Mouse (Mus musculus) liver, postnatal 0 days (tissue): Measurements from ENCODE around the gene Ifi208. TPM values are rescaled to one million over a fixed set of nuclear protein-coding genes. Genes with fewer than 3 reads are reported as not detected.

ENCODE experiments used
- ATAC-seq: fragments of 200-750 bp; cut with Nextera tagmentation; 2 replicates; pipeline ENCODE4 v1.8.0; 2017; ENCODE audit warnings: mild to moderate bottlenecking, moderate library complexity
- DNase-seq: peaks from one replicate; pipeline ENCODE4 v3.0.0-alpha.2; 2016
- H3K27ac ChIP-seq: fragments of 300-500 bp; sonication (generic); 2 replicates; pipeline ENCODE4 v1.5.1; 2014; ENCODE audit warnings: antibody characterized with exemption, moderate library complexity, mild to moderate bottlenecking, low read depth
- H3K27me3 ChIP-seq: fragments of 300-500 bp; sonication (generic); 2 replicates; pipeline ENCODE4 v1.6.1; 2014; ENCODE audit warnings: low read length, control low read depth, mixed read lengths; ENCODE audit not compliant: insufficient read depth
- H3K36me3 ChIP-seq: fragments of 300-500 bp; sonication (generic); replicated peaks from 2 replicates; pipeline ENCODE4 v1.6.1; 2014; ENCODE audit warnings: mild to moderate bottlenecking, control low read depth, low read length, moderate library complexity, mixed read lengths; ENCODE audit not compliant: insufficient read depth
- H3K4me1 ChIP-seq: fragments of 300-500 bp; sonication (generic); 2 replicates; pipeline ENCODE4 v1.6.1; 2014; ENCODE audit warnings: antibody characterized with exemption, mild to moderate bottlenecking, control low read depth; ENCODE audit not compliant: insufficient read depth
- H3K4me2 ChIP-seq: fragments of 300-500 bp; sonication (generic); 2 replicates; pipeline ENCODE4 v1.6.1; 2014; ENCODE audit warnings: low read depth, mild to moderate bottlenecking, low read length, moderate library complexity, mixed read lengths
- H3K4me3 ChIP-seq: fragments of 300-500 bp; sonication (generic); 2 replicates; pipeline ENCODE4 v1.5.1; 2014; ENCODE audit warnings: low read depth, low read length
- H3K9ac ChIP-seq: fragments of 300-500 bp; sonication (generic); replicated peaks from 2 replicates; pipeline ENCODE4 v1.6.1; 2014; ENCODE audit warnings: mild to moderate bottlenecking, moderate library complexity
- H3K9me3 ChIP-seq: fragments of 300-500 bp; sonication (generic); 2 replicates; pipeline ENCODE4 v1.6.1; 2016; ENCODE audit warnings: mild to moderate bottlenecking, control low read depth, low read length, mixed read lengths
- CTCF ChIP-seq: sonication (generic); IDR thresholded peaks from 2 replicates; pipeline ENCODE4 v1.5.1; 2016; ENCODE audit warnings: antibody characterized with exemption, low read depth
- EP300 ChIP-seq: IDR thresholded peaks from 2 replicates; pipeline ENCODE4 v1.6.1; 2016; ENCODE audit warnings: antibody characterized with exemption, low read depth, mild to moderate bottlenecking
- WGBS: fragments of 180-500 bp; shearing (Covaris S2); extraction: QIAGEN DNeasy Blood & Tissue Kit; methylation state at CpG from one replicate; pipeline ENCODE4 v1.1.7; 2014; ENCODE audit not compliant: insufficient replicate concordance; 5-methylcytosine and 5-hydroxymethylcytosine counted together
- microRNA-seq: library from miRNA; unstranded; fragments of <30 nt; microRNA quantifications from one replicate; pipeline ENCODE4, GENCODE M21; 2016
- polyA plus RNA-seq: library from polyadenylated mRNA; unstranded; fragments of >200 nt; fragmentation: Nextera tagmentation; extraction: Ambion mirVana; gene quantifications from 2 replicates; pipeline ENCODE4 v1.2.1, GENCODE M21; 2015

Gene Ifi208
- polyA plus RNA-seq, 1 experiment from 2014 or later = not detected

GRCm38 (mm10) chr1:173741656-173742055, 68.2 kb downstream of the Ifi208 start, which contains the start of gene Ifi207:
Gene Ifi207, minus strand, starts transcription at chr1:173741747.
- DNase-seq = no peak
- Histone ChIP-seq H3K4me1 (no peaks in the 10 kb centered on the region), H3K36me3 (no peaks in the 10 kb centered on the region), H3K27me3 (no peaks in the 10 kb centered on the region), H3K4me3 (no peak within 1 kb of the TSS), H3K4me2 (no peak within 1 kb of the TSS), H3K9ac (no peak within 1 kb of the TSS), H3K9me3 (no peaks in the 10 kb centered on the region; the same call in 1 of the 2 replicates), H3K27ac (peak within 1 kb of the TSS; percentile 69)
- ATAC-seq = peak; percentile 72
- WGBS = 44% methylated on average over 4 of the region's 4 CpGs
- TF ChIP-seq EP300 (no peak), CTCF (no peak)

GRCm38 (mm10) chr1:173742262-173742661, 68.8 kb downstream of the Ifi208 start:
- DNase-seq = no peak
- Histone ChIP-seq H3K9ac (no peak overlapping the region), H3K4me3 (no peak overlapping the region), H3K27ac (peak overlapping the region; percentile 69), H3K4me2 (no peak overlapping the region), H3K27me3 (no peaks in the 10 kb centered on the region), H3K9me3 (no peaks in the 10 kb centered on the region; the same call in 1 of the 2 replicates), H3K4me1 (no peaks in the 10 kb centered on the region), H3K36me3 (no peaks in the 10 kb centered on the region)
- 53% methylated on average over 1 of the region's 1 CpGs for WGBS
- TF ChIP-seq EP300 (no peak), CTCF (no peak)
- peak; percentile 66 for ATAC-seq

Small RNA genes lying within 50 kb of the gene (microRNA-seq; reads per million reads assigned to microRNA genes)
- not detected for gene Gm44339

Other genes with a start within 250 kb of the Ifi208 start
- gene Ifi206, start 182.6 kb upstream of the Ifi208 start, polyA plus RNA-seq = 0.33 and 0.65 TPM in 2 replicates
- 0.14 and 0.18 TPM in 2 replicates for gene Ifi214, start 137.7 kb upstream of the Ifi208 start, polyA plus RNA-seq
- gene Ifi213, start 74.4 kb upstream of the Ifi208 start, polyA plus RNA-seq = 0.75 and 1.5 TPM in 2 replicates
- gene Ifi209, start 42.8 kb upstream of the Ifi208 start, polyA plus RNA-seq = 2.4 and 2.5 TPM in 2 replicates
- 2.5 TPM in 2 replicates for gene Ifi207, start 68.1 kb downstream of the Ifi208 start, polyA plus RNA-seq
- 9.2 and 10.1 TPM in 2 replicates for gene Ifi204, start 93.3 kb downstream of the Ifi208 start, polyA plus RNA-seq
- 3.7 and 4.6 TPM in 2 replicates for gene Ifi211, start 239.4 kb downstream of the Ifi208 start, polyA plus RNA-seq